Mouse (Mus musculus) regulatory T cell (primary cell): ENCODE results near the gene Ntrk3.

Experiments
- in situ Hi-C: fragments of 300-600 bp; cut with MboI, MseI; formaldehyde crosslinking; loops from one replicate; pipeline ENCODE4 v1.15.1; 2025; ENCODE audit warnings: high pct_unique_total_duplicates

Gene Ntrk3

DNA sequence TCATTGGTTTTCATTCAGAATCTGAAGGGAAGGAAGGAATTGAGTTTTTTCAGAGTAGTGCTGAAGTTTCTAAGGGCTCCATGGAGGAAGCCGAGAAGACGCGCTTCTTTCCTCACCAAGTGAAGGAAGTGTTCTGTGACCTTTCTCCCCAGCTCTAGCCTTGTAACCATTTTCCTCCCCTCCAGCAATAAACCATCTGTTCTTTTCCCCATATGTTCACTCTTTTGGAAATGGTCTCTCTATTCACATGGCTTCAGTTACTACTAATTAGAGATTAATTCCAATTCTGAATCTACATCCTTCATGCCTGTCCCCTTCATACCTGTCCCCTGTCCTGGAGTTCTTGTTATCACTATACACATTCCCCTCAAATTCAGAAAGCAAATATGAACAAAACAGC, 209.8 kb downstream of the Ntrk3 start:
- in situ Hi-C loops = no loop called here

DNA sequence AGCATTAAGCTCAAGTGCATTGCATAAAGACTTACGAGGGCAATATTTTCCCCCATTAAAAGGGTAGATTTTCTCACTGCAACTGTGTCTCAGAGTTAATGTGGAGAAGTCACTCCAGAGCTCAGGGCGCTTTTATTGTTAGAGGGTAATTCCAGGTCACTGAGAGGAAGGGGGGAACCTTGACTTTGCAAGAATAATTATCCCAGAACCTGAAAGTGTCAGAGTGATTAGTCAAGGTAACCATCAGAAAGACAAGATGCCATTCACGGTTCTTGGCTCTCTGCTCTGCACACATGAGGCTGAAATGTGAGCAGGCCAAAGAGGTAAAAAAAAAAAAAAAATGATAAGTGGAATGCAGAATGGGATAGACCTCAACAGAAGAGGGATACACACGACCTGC, 210.2 kb downstream of the Ntrk3 start:
- in situ Hi-C loops = no loop called here

DNA sequence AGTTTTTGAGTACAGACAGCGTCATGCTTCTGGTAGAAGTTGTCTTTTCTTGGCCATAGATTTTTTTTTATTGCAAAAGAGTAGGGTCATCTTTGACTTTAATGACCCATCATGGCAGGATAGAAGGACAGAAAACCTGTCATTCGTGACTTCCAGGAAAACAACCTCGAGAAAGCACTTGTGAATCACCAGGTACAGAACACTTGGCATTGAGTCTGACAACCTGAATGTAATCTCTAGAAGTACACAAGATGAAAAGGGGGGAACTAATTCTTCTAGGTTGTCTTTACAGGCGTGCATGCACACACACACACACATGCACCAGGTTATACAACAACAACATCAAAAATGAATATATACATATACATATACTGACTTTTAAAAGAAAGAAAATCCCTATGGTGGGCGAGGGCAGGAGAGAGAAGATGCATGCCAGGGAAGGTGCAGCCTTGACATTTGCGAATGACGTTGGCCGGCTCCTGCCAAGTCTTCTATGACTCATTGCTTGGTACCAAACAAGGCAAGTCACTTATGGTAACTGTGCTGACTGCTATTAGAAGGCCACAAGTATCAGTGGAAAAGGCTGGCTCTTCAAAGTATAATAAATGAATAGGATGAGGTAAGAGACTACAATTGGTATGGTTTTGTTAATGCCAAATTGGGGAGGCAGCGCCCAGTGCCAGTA, 217.4 kb downstream of the Ntrk3 start:
- in situ Hi-C loops = no loop called here

DNA sequence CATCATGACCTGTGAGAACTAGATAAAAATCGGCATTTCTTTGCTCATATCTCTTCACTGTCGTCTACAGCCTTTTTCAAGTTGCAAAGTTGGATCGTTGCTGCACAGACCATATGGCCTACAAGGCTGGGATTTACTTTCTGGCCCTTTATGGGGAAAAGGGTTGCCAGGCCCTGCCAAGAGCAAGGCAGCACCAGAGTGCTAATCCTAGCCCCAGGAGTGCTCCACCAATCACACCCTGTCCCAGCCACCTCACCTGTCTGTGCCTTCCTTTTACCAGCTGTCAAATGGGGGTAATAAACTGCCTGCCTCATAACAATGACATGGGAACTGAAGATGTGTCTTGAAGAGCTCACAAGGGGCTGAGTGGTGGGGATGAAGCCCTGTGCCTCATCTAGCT, 218.1 kb downstream of the Ntrk3 start:
- in situ Hi-C loops = no loop called here

DNA sequence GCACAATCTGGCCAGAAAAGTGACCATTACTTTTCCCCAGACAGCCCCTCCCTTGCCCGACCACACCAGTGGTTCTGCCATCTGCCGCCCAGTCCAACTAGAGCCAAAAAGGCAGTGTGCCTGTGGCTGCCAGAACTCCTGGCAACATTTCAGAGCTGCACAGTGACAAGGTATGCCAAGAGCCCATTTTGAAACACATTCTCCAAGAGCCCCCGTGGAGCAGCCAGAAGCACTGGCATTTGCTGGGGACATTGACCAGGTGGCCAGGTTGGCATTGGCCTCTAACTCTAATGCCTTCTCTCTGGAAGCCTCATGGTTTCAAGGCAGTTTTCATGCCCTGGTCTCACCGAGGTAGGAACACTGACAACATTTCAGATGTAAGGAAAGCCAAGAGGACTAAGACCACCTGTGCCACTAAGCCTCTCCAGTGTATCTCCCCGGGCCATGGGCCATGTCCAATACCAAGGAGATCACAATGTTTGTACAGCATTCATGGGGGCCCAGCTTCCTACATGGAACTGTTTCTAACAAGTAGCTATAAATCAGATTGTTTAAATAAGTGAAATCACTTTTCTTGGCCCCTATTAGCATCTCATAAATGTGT, 218.9 kb downstream of the Ntrk3 start:
- in situ Hi-C loops = no loop called here

- in situ Hi-C loops = no loop called here
These were observed 222.7 kb downstream of the Ntrk3 start for GRCm38 (mm10) chr7:78515042-78515609.

DNA sequence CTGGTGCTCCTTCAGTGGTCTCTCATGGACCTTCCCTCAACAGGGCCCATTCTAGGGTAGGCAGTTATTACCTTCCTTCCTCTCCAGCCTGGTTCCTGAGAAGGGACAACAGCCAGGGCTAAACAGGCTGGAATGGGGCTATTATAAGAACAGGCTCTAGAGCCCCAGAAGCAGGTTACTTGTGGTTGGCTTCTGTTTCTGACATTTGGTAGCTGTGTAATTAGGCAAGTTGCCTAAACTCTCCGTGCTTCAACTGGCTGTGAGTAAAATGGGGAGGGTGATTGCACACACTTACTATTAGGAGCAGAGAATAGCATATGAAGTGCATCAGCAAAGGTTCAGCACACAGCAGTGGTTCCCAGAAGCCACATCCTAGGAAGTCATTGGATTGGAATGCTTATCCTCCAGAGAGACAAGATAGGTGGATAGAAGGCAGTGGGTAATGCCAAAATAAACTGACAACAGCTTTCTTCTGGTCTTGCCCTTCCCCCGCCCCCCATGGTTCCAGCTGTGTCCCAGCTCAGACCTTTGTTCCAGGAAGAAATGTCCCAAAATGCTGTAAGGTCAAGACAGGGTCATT, 230.7 kb downstream of the Ntrk3 start:
- in situ Hi-C loops = no loop called here

DNA sequence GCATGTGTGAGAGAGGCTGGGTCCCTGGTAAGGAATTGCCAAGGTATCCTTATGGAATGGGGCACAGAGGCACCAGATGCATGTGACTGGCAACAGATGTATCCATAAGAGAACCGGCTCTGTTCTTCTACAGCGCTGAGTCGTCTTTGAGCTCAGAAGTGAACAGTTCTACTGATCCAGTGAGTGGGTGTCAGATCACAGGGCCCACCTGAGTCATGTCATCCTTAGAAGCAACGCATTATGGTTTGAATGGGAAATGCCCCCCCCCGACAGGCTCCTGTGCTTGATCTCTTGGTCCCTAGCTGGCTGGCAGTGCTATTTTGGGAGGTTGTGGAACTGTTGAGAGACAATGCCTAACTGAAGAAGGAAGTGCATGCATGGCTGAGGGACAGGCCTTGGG, 236.9 kb downstream of the Ntrk3 start:
- in situ Hi-C loops = no loop called here

GRCm38 (mm10) chr7:78499970-78500369, 237.8 kb downstream of the Ntrk3 start:
- in situ Hi-C loops = no loop called here

DNA sequence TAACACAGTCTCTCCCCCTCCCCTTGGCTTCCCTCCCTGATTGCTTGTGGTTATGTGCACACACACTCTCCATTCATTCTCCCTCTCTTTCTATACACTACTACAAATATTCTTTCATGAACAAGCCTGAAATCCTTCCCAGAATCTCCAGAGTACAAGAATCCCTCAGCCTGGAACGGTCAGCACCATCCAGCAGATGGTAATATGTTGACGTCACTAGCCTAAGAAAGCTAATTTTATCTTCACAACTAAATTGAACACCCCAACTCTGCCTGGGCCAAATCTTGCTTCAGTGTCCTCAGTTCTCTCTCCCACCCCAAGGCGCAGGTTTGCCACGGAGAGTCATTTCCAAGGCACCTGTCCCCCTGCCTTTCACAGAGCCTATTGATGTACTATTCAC, 239.5 kb downstream of the Ntrk3 start:
- in situ Hi-C loops = no loop called here

DNA sequence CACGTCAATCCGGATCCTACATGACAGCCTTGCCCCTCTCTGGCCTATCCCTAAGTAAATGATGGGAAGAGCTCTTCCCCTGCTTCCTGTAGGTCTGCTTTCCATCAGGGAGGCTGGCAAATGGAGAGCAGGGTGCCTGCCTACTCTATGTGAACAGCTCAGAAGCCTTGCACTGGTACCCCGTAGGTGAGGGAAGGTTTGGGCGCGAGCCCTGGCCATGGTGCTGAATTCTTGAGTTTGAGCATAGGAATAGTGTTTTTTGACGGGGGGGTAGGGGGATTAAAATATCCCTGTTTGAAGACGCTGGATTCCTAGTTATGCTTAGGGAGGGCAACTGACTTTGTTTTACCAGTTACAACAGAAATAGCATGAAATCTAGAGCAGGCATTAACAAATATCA, 240.0 kb downstream of the Ntrk3 start:
- in situ Hi-C loops = no loop called here

DNA sequence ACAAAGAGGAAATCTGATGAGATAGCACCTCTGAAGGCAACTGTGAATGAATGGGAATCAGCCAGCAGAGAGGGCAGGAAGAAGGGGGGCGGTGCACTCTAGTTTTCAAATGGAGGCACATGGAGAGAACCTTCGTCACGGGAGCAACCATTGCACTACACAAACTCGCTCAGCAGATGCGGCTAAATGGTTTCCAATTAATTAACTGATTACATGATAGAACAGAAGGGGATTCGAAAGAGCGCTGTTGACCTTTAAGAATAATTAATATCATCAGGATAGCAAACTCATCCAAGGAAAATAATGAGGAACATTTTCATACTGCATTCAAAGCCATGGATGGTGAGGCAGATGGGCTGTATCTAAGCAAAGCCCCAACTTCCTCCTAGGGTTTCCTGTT, 244.2 kb downstream of the Ntrk3 start:
- in situ Hi-C loops = no loop called here

GRCm38 (mm10) chr7:78491176-78491575, 246.6 kb downstream of the Ntrk3 start:
- in situ Hi-C loops = no loop called here

DNA sequence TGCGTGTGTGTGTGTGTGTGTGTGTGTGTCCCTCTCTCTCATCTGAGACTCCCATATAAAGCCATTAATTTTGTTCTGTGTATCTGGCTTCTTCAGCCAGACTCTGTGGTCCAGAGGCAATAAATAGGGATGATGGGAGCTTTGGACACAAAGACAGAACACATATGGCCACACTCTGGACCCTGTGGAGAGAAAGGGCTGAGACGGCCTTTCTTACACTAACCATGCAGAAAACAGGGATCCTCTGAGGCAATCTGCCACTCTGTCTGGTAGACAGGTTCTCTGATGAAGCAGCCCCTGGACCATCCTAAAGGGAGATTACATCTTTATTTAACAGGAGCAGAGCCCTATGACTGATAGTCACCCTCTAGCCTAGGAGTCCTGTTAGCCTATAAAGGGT, 253.5 kb downstream of the Ntrk3 start:
- in situ Hi-C loops = no loop called here

GRCm38 (mm10) chr7:78483729-78484128, 254.1 kb downstream of the Ntrk3 start:
- in situ Hi-C loops = no loop called here

DNA sequence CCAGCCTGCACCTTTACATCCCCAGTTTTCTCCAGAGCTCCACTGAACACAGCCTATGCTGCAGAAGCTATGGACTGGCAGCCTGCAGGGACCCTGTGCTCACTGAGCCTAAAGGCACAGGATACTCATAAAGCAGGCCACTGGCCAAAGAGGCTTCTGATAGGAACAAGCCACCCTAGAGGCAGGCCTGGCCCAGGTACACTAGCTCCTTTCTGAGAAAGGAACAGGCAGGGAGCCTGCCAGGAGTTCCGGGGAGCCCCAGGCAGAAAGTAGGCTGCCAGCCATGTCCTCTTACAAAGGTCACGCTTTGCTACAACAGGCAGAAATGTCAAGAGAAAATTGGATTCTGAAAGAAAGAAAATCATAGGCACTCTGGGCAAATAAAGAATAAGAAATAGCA, 254.8 kb downstream of the Ntrk3 start:
- in situ Hi-C loops = no loop called here

DNA sequence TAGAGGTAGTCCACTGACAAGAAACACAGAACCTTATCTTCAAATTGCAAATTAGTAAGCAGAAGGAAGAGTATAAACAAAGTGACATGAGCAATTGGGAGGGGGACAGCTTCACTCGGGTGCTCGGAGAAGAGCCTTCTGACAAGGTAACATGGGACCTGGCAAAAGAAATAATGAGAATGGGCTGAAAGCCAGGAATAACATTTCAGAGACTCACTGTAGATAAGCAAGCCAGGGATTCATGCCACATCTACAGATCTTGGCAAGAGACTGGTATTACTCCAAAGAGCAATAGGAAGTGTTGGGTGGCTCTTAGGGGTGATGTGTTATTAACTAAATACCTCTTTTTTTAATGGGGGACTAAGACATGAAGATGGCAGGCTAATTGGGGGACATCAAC, 258.9 kb downstream of the Ntrk3 start:
- in situ Hi-C loops = no loop called here

DNA sequence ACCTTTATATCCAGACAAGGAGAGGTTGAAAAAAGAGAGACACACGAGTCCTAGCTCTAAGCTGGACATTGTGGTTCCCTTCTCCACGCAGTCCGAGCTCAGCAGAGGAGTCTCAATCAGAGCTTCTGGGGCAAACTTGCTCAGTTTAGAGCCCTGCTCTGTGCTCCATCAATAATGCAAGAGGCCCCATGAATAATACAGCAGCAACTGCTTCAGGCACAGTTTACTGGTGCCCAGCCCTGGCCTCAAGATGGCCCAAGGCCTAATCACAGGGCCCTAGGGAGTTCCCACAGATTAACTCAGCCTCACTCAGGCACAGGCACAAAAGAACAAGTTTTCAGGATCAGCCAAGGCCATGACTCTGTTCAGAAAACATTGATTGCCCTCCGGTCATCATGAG, 266.1 kb downstream of the Ntrk3 start:
- in situ Hi-C loops = no loop called here

DNA sequence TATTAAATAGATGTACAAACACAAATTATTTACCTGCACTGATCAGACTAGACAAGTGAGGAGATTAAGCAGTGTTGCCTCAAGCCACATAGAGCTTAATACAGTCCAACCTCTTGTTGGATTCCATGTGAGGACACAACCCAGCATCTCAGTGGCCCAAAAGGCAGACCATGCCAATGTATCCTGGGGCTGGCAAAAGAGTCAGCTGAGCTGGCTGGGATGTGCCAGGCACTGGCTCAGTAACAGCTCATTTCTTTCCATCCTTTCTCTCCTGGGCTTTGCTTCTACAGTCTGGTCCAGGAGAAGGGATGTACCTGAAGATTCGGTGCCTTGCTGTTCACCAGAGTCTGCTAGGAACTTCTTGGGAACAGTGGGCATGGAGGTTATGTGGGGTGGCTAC, 266.5 kb downstream of the Ntrk3 start:
- in situ Hi-C loops = no loop called here

DNA sequence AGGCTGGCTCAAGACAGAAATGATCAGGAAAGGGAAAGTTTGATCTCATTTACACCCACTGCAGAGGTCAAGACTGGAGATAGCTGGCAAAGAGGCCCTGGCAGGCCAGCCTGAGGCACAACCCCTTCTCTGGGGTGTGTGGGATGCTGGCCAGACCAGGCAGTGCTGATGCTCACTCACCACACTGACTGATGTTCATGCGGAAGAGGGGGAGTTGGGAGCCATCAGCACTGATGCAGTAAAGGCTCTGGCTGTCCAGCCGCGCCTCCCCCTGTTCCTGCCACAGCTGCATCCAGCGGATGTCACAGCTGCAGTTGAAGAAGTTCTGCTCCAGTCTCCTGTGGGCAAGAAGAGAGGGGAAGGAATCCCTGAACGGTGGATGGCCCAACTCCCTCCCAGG, 275.2 kb downstream of the Ntrk3 start:
- in situ Hi-C loops = no loop called here

DNA sequence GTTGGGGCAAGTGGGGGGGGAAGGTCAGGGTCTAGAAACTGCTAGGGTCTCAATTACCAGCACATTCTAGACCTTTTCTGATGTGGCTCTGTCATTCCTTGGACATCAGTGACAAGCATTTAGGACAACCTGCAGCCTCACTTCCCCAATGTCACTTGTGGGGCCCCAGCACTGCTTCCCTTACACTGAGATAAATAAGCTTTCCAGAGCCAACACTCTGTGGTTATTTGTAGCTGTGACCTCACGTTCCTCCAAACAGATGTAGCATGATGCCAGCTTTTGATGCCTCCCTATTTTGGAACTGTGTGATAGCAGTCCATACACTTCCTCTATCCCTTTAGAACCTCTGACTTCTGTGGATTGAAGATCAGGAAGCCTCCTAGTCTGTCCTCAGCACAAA, 278.8 kb downstream of the Ntrk3 start:
- in situ Hi-C loops = no loop called here

GRCm38 (mm10) chr7:78451666-78452065, 286.1 kb downstream of the Ntrk3 start:
- in situ Hi-C loops = no loop called here

DNA sequence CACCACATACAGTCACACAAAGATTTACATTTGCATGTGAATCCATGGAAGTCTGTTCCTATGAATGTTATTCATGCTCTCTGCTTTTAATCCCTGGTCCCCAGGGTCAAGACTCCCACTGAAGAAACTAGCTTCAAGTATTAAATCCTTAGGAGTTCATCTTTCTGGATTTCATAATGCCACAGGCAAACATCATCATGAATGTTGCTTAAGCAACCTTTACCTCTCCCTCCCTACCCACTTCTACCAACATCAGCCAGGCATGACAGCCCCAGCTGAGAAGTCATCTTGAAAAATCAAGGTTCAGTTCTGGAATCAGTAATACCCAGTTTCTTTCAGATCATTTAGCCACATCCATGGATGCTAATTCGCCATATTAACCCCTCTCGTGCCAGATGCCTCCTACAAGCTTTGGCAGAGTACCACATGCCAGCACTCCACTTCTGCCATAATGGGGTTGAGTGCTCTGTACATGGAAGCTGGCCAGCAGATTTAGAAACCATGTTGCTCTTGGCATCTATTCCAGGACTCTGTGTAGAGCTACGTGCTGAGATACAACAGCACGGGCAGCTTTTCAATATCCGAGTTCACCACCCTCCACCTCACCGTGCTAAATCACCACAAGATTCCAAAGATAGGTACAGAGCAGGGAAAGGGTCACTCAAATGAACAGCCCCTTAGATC, 287.8 kb downstream of the Ntrk3 start:
- in situ Hi-C loops = no loop called here
